Mouse (Mus musculus): ENCODE data around the gene Fut9. TPM values are rescaled to one million over a fixed set of nuclear protein-coding genes. Genes with fewer than 3 reads are reported as not detected.

Fut9 gene
- polyA plus RNA-seq, 1 experiment: 23.0 TPM

DNA sequence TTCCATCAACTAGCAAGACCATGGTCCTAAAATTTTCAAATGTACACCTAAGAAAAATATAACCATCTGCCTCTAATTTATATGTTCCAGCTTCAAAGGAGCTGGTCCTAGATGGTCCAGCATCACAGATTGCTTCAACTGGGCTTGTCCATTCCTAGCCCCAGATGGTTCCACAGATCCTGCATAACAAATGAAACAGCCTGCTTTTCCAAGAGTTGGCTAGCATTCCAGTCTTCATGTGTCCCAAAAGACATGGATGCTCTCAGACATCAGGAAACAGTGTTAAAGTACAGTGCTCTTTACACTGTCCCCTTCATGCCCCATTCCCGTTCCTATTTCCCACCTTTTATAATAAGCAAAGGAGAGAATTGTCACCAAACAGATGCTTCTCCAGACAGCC, 135.8 kb downstream of the Fut9 start:
- Histone ChIP-seq H3K27me3 (ENCODE audit: control insufficient read depth, insufficient read depth, low read length, poor library complexity, severe bottlenecking) (no peaks in the 10 kb centered on the region), H3K36me3 (ENCODE audit: control insufficient read depth, insufficient read depth, low read length, poor library complexity, severe bottlenecking) (no peaks in the 10 kb centered on the region), H3K9ac (ENCODE audit: low read depth, poor library complexity, severe bottlenecking) (no peak overlapping the region), H3K27ac (ENCODE audit: insufficient read depth, low read length) (no peak overlapping the region), H3K4me1 (ENCODE audit: control insufficient read depth, insufficient read depth, low read length) (no peaks in the 10 kb centered on the region), H3K4me3 (ENCODE audit: low read depth, low read length) (no peak overlapping the region), H3K9me3 (replicated peaks; ENCODE audit: control insufficient read depth, insufficient read depth, low read length, poor library complexity, severe bottlenecking) (no peaks in the 10 kb centered on the region)
- no peak for TF ChIP-seq POLR2A (IDR thresholded peaks at IDR 0.05; ENCODE audit: insufficient read depth, low read length)
- no peak for TF ChIP-seq EP300 (IDR thresholded peaks at IDR 0.05; ENCODE audit: insufficient read depth, low read depth, low read length)
- no peak for TF ChIP-seq CTCF (IDR thresholded peaks at IDR 0.05; ENCODE audit: low read depth, low read length)

GRCm38 (mm10) chr4:25661204-25661727, 138.8 kb downstream of the Fut9 start:
- H3K4me3 ChIP-seq (ENCODE audit: low read depth, low read length): no peak overlapping the region
- H3K9ac ChIP-seq (ENCODE audit: low read depth, poor library complexity, severe bottlenecking): no peak overlapping the region
- H3K36me3 ChIP-seq (ENCODE audit: control insufficient read depth, insufficient read depth, low read length, poor library complexity, severe bottlenecking): no peaks in the 10 kb centered on the region
- TF ChIP-seq EP300 (IDR thresholded peaks at IDR 0.05; ENCODE audit: insufficient read depth, low read depth, low read length): no peak
- TF ChIP-seq POLR2A (IDR thresholded peaks at IDR 0.05; ENCODE audit: insufficient read depth, low read length): no peak
- no peak for TF ChIP-seq CTCF (IDR thresholded peaks at IDR 0.05; ENCODE audit: low read depth, low read length)
- H3K4me1 ChIP-seq (ENCODE audit: control insufficient read depth, insufficient read depth, low read length): no peaks in the 10 kb centered on the region
- H3K27me3 ChIP-seq (ENCODE audit: control insufficient read depth, insufficient read depth, low read length, poor library complexity, severe bottlenecking): no peaks in the 10 kb centered on the region
- no peaks in the 10 kb centered on the region for H3K9me3 ChIP-seq (replicated peaks; ENCODE audit: control insufficient read depth, insufficient read depth, low read length, poor library complexity, severe bottlenecking)
- no peak overlapping the region for H3K27ac ChIP-seq (ENCODE audit: insufficient read depth, low read length)

- Histone ChIP-seq H3K27ac (ENCODE audit: insufficient read depth, low read length) (no peak overlapping the region), H3K4me3 (ENCODE audit: low read depth, low read length) (no peak overlapping the region), H3K9ac (ENCODE audit: low read depth, poor library complexity, severe bottlenecking) (no peak overlapping the region), H3K4me1 (ENCODE audit: control insufficient read depth, insufficient read depth, low read length) (no peaks in the 10 kb centered on the region), H3K9me3 (replicated peaks; ENCODE audit: control insufficient read depth, insufficient read depth, low read length, poor library complexity, severe bottlenecking) (no peaks in the 10 kb centered on the region), H3K36me3 (ENCODE audit: control insufficient read depth, insufficient read depth, low read length, poor library complexity, severe bottlenecking) (no peaks in the 10 kb centered on the region), H3K27me3 (ENCODE audit: control insufficient read depth, insufficient read depth, low read length, poor library complexity, severe bottlenecking) (no peaks in the 10 kb centered on the region)
- no peak for TF ChIP-seq EP300 (IDR thresholded peaks at IDR 0.05; ENCODE audit: insufficient read depth, low read depth, low read length)
- no peak for TF ChIP-seq POLR2A (IDR thresholded peaks at IDR 0.05; ENCODE audit: insufficient read depth, low read length)
- TF ChIP-seq CTCF (IDR thresholded peaks at IDR 0.05; ENCODE audit: low read depth, low read length): no peak
Measured at GRCm38 (mm10) chr4:25658792-25659191, 141.3 kb downstream of the Fut9 start.

DNA sequence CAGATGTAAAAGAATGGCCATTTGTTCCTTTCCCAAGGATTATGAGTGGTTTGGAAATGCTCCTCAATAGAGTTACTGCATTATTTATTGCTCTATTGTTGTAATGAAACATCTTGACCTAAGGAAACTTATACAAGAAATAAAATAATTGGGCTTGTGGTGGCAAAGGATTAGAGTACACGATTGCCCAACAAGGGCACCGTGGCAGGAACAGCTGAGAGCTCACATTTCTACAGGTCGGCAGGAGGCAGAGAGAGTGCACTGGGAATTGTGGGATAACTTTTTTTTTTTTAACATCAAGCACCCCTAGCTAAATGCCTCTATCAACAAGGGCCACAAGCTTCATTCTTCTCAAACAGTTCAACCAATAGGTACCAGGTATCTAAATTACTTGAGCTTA, 148.1 kb downstream of the Fut9 start:
- H3K27me3 ChIP-seq (ENCODE audit: control insufficient read depth, insufficient read depth, low read length, poor library complexity, severe bottlenecking): no peaks in the 10 kb centered on the region
- no peaks in the 10 kb centered on the region for H3K9me3 ChIP-seq (replicated peaks; ENCODE audit: control insufficient read depth, insufficient read depth, low read length, poor library complexity, severe bottlenecking)
- H3K4me1 ChIP-seq (ENCODE audit: control insufficient read depth, insufficient read depth, low read length): no peaks in the 10 kb centered on the region
- H3K9ac ChIP-seq (ENCODE audit: low read depth, poor library complexity, severe bottlenecking): no peak overlapping the region
- H3K36me3 ChIP-seq (ENCODE audit: control insufficient read depth, insufficient read depth, low read length, poor library complexity, severe bottlenecking): no peaks in the 10 kb centered on the region
- TF ChIP-seq CTCF (IDR thresholded peaks at IDR 0.05; ENCODE audit: low read depth, low read length): no peak
- no peak for TF ChIP-seq EP300 (IDR thresholded peaks at IDR 0.05; ENCODE audit: insufficient read depth, low read depth, low read length)
- no peak for TF ChIP-seq POLR2A (IDR thresholded peaks at IDR 0.05; ENCODE audit: insufficient read depth, low read length)
- no peak overlapping the region for H3K4me3 ChIP-seq (ENCODE audit: low read depth, low read length)
- H3K27ac ChIP-seq (ENCODE audit: insufficient read depth, low read length): no peak overlapping the region

GRCm38 (mm10) chr4:25648107-25648506, 151.9 kb downstream of the Fut9 start:
- no peak overlapping the region for H3K4me3 ChIP-seq (ENCODE audit: low read depth, low read length)
- H3K27ac ChIP-seq (ENCODE audit: insufficient read depth, low read length): no peak overlapping the region
- H3K9me3 ChIP-seq (replicated peaks; ENCODE audit: control insufficient read depth, insufficient read depth, low read length, poor library complexity, severe bottlenecking): no peaks in the 10 kb centered on the region
- no peaks in the 10 kb centered on the region for H3K36me3 ChIP-seq (ENCODE audit: control insufficient read depth, insufficient read depth, low read length, poor library complexity, severe bottlenecking)
- H3K4me1 ChIP-seq (ENCODE audit: control insufficient read depth, insufficient read depth, low read length): no peaks in the 10 kb centered on the region
- no peaks in the 10 kb centered on the region for H3K27me3 ChIP-seq (ENCODE audit: control insufficient read depth, insufficient read depth, low read length, poor library complexity, severe bottlenecking)
- no peak overlapping the region for H3K9ac ChIP-seq (ENCODE audit: low read depth, poor library complexity, severe bottlenecking)
- no peak for TF ChIP-seq CTCF (IDR thresholded peaks at IDR 0.05; ENCODE audit: low read depth, low read length)
- TF ChIP-seq EP300 (IDR thresholded peaks at IDR 0.05; ENCODE audit: insufficient read depth, low read depth, low read length): no peak
- TF ChIP-seq POLR2A (IDR thresholded peaks at IDR 0.05; ENCODE audit: insufficient read depth, low read length): no peak

DNA sequence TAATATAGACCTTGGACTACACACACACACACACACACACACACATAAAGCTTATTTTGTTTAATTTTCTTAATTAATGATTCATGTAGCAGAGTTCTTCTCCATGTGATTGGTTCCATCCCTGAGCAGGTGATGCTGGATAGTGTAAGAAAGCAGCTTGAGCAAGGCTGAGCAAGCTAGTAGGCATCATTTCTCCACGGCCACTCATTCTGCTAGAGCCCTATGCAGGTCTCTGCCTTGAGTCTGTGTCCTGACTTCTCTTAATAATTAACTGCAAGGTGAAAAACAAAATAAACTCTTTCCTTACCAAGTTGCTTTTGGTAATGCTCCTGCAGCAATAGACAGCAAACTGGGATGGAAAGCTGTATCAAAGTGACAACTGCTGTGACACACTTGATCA, 152.5 kb downstream of the Fut9 start:
- no peak overlapping the region for H3K27ac ChIP-seq (ENCODE audit: insufficient read depth, low read length)

More for the DNA sequence above, 152.5 kb downstream of the Fut9 start:
- H3K27me3 ChIP-seq (ENCODE audit: control insufficient read depth, insufficient read depth, low read length, poor library complexity, severe bottlenecking): no peaks in the 10 kb centered on the region
- H3K36me3 ChIP-seq (ENCODE audit: control insufficient read depth, insufficient read depth, low read length, poor library complexity, severe bottlenecking): no peaks in the 10 kb centered on the region
- no peaks in the 10 kb centered on the region for H3K4me1 ChIP-seq (ENCODE audit: control insufficient read depth, insufficient read depth, low read length)
- H3K4me3 ChIP-seq (ENCODE audit: low read depth, low read length): no peak overlapping the region
- no peak for TF ChIP-seq EP300 (IDR thresholded peaks at IDR 0.05; ENCODE audit: insufficient read depth, low read depth, low read length)
- TF ChIP-seq CTCF (IDR thresholded peaks at IDR 0.05; ENCODE audit: low read depth, low read length): no peak
- TF ChIP-seq POLR2A (IDR thresholded peaks at IDR 0.05; ENCODE audit: insufficient read depth, low read length): no peak
- H3K9me3 ChIP-seq (replicated peaks; ENCODE audit: control insufficient read depth, insufficient read depth, low read length, poor library complexity, severe bottlenecking): no peaks in the 10 kb centered on the region
- H3K9ac ChIP-seq (ENCODE audit: low read depth, poor library complexity, severe bottlenecking): no peak overlapping the region

Measured in ES-Bruce4 (cell line).